Mouse (Mus musculus) heart, embryonic 11.5 days (tissue): ENCODE results near the gene Tubgcp6. TPM values are rescaled to one million over a fixed set of nuclear protein-coding genes. Genes with fewer than 3 reads are reported as not detected.

Source experiments
- ATAC-seq: fragments of 200-750 bp; cut with Nextera tagmentation; replicated peaks from 2 replicates; pipeline ENCODE4 v1.8.0; 2017; ENCODE audit warnings: moderate library complexity; ENCODE audit not compliant: insufficient number of reproducible peaks, low FRiP score, low TSS enrichment
- H3K27ac ChIP-seq: fragments of 300-500 bp; sonication (generic); 2 replicates; pipeline ENCODE4 v1.5.1; 2014; ENCODE audit warnings: mild to moderate bottlenecking, low read depth, low read length
- H3K27me3 ChIP-seq: fragments of 300-500 bp; sonication (generic); 2 replicates; pipeline ENCODE4 v1.6.1; 2014; ENCODE audit warnings: mild to moderate bottlenecking, low read length, mixed read lengths; ENCODE audit not compliant: control insufficient read depth, insufficient read depth
- H3K36me3 ChIP-seq: fragments of 300-500 bp; sonication (generic); 2 replicates; pipeline ENCODE4 v1.6.1; 2014; ENCODE audit warnings: mild to moderate bottlenecking, low read length, moderate library complexity, mixed read lengths; ENCODE audit not compliant: control insufficient read depth, insufficient read depth
- H3K4me1 ChIP-seq: fragments of 300-500 bp; sonication (generic); 2 replicates; pipeline ENCODE4 v1.6.1; 2014; ENCODE audit warnings: low read length; ENCODE audit not compliant: control insufficient read depth, insufficient read depth
- H3K4me2 ChIP-seq: fragments of 300-500 bp; sonication (generic); 2 replicates; pipeline ENCODE4 v1.6.1; 2014; ENCODE audit warnings: mild to moderate bottlenecking, moderate library complexity
- H3K4me3 ChIP-seq: fragments of 300-500 bp; sonication (generic); 2 replicates; pipeline ENCODE4 v1.5.1; 2014; ENCODE audit warnings: low read depth, low read length
- H3K9ac ChIP-seq: fragments of 300-500 bp; sonication (generic); 2 replicates; pipeline ENCODE4 v1.6.1; 2014; ENCODE audit warnings: mild to moderate bottlenecking, low read depth, low read length, moderate library complexity
- H3K9me3 ChIP-seq: fragments of 300-500 bp; sonication (generic); replicated peaks from 2 replicates; pipeline ENCODE4 v1.6.1; 2016; ENCODE audit warnings: low read length; ENCODE audit not compliant: control insufficient read depth
- WGBS: fragments of 180-500 bp; shearing (Covaris S2); extraction: QIAGEN DNeasy Blood & Tissue Kit; methylation state at CpG from one replicate; pipeline ENCODE4 v1.1.7; 2014; ENCODE audit not compliant: insufficient replicate concordance; 5-methylcytosine and 5-hydroxymethylcytosine counted together
- polyA plus RNA-seq: library from polyadenylated mRNA; unstranded; fragments of >200 nt; fragmentation: Nextera tagmentation; extraction: Ambion mirVana; gene quantifications from 2 replicates; pipeline ENCODE4 v1.2.1, GENCODE M21; 2014

Tubgcp6 gene
- 13.1 and 14.1 TPM in 2 replicates for polyA plus RNA-seq

- Histone ChIP-seq H3K4me1 (peaks cover 28% of the 10 kb centered on the region), H3K4me2 (peak within 1 kb of the TSS; percentile 71), H3K36me3 (0 out of 2 replicates have a peak, but pooled peaks cover 2% of the 10 kb centered on the region), H3K9me3 (no peaks in the 10 kb centered on the region), H3K9ac (peak within 1 kb of the TSS; percentile 90), H3K27ac (peak within 1 kb of the TSS; percentile 73), H3K4me3 (peak within 1 kb of the TSS; percentile 95), H3K27me3 (no peaks in the 10 kb centered on the region)
- peak; percentile 78 for ATAC-seq
- under 1% methylated on average over 47 of the region's 47 CpGs for WGBS
Measured at GRCm38 (mm10) chr15:89122649-89123366, at the start of gene Tubgcp6. Tubgcp6 (minus strand) TSS chr15:89123112.

- Histone ChIP-seq H3K9me3 (no peaks in the 10 kb centered on the region), H3K4me1 (peaks cover 83% of the 10 kb centered on the region), H3K4me2 (peak overlapping the region; percentile 95), H3K9ac (peak overlapping the region; percentile 75), H3K27me3 (no peaks in the 10 kb centered on the region), H3K36me3 (no peaks in the 10 kb centered on the region), H3K27ac (peak overlapping the region; percentile 30; the same call in 1 of the 2 replicates), H3K4me3 (peak overlapping the region; percentile 63)
- 45% methylated on average over 17 of the region's 17 CpGs for WGBS
- no peak for ATAC-seq
Measured at GRCm38 (mm10) chr15:89172276-89172935, 49.5 kb upstream of the Tubgcp6 start.

- Histone ChIP-seq H3K27ac (no peak overlapping the region), H3K27me3 (no peaks in the 10 kb centered on the region), H3K9ac (peak overlapping the region; percentile 35; the same call in 1 of the 2 replicates), H3K4me3 (no peak overlapping the region), H3K9me3 (no peaks in the 10 kb centered on the region), H3K4me2 (no peak overlapping the region), H3K4me1 (peaks cover 75% of the 10 kb centered on the region), H3K36me3 (peaks cover 3% of the 10 kb centered on the region; the same call in 1 of the 2 replicates)
- WGBS = 82% methylated on average over 5 of the region's 5 CpGs
- no peak for ATAC-seq
Measured at GRCm38 (mm10) chr15:89171526-89172051, 48.7 kb upstream of the Tubgcp6 start.

GRCm38 (mm10) chr15:89170102-89170501 lies 47.2 kb upstream of the Tubgcp6 start:
- Histone ChIP-seq H3K4me1 (peaks cover 61% of the 10 kb centered on the region), H3K4me3 (no peak overlapping the region), H3K9me3 (no peaks in the 10 kb centered on the region), H3K27ac (peak overlapping the region; percentile 91), H3K27me3 (no peaks in the 10 kb centered on the region), H3K9ac (peak overlapping the region; percentile 36; the same call in 1 of the 2 replicates), H3K36me3 (peaks cover 8% of the 10 kb centered on the region), H3K4me2 (peak overlapping the region; percentile 62)
- 36% methylated on average over 3 of the region's 3 CpGs for WGBS
- no peak for ATAC-seq

- WGBS = 5% methylated on average over 10 of the region's 10 CpGs
- Histone ChIP-seq H3K9ac (peak overlapping the region; percentile 52; the same call in 1 of the 2 replicates), H3K4me2 (peak overlapping the region; percentile 62), H3K4me3 (peak overlapping the region; percentile 22; the same call in 1 of the 2 replicates), H3K4me1 (peaks cover 56% of the 10 kb centered on the region), H3K36me3 (peaks cover 14% of the 10 kb centered on the region), H3K27me3 (no peaks in the 10 kb centered on the region), H3K9me3 (no peaks in the 10 kb centered on the region), H3K27ac (peak overlapping the region; percentile 91)
- ATAC-seq = peak; percentile 58; the same call in 1 of the 2 replicates
Measured at GRCm38 (mm10) chr15:89169431-89169830, 46.5 kb upstream of the Tubgcp6 start.

- Histone ChIP-seq H3K4me3 (peak overlapping the region; percentile 22; the same call in 1 of the 2 replicates), H3K9ac (peak overlapping the region; percentile 52), H3K36me3 (peaks cover 20% of the 10 kb centered on the region), H3K9me3 (no peaks in the 10 kb centered on the region), H3K4me1 (peaks cover 52% of the 10 kb centered on the region), H3K27me3 (no peaks in the 10 kb centered on the region), H3K27ac (peak overlapping the region; percentile 91), H3K4me2 (peak overlapping the region; percentile 62)
- ATAC-seq = no peak
- 35% methylated on average over 10 of the region's 10 CpGs for WGBS
Measured at GRCm38 (mm10) chr15:89168922-89169321, 46.0 kb upstream of the Tubgcp6 start.

- no peaks in the 10 kb centered on the region for H3K9me3 ChIP-seq
- no peak overlapping the region for H3K4me3 ChIP-seq
- no peak overlapping the region for H3K4me2 ChIP-seq
- no peak overlapping the region for H3K27ac ChIP-seq
- no peak overlapping the region for H3K9ac ChIP-seq
- WGBS = 88% methylated on average over 12 of the region's 12 CpGs
- peaks cover 43% of the 10 kb centered on the region for H3K36me3 ChIP-seq
- no peak for ATAC-seq
- H3K27me3 ChIP-seq = no peaks in the 10 kb centered on the region
- H3K4me1 ChIP-seq = peaks cover 22% of the 10 kb centered on the region
Measured at GRCm38 (mm10) chr15:89165478-89165877, 42.6 kb upstream of the Tubgcp6 start.

- Histone ChIP-seq H3K9me3 (no peaks in the 10 kb centered on the region), H3K4me1 (no peaks in the 10 kb centered on the region), H3K36me3 (peaks cover 68% of the 10 kb centered on the region), H3K4me3 (no peak overlapping the region), H3K4me2 (no peak overlapping the region), H3K27ac (no peak overlapping the region), H3K9ac (no peak overlapping the region), H3K27me3 (no peaks in the 10 kb centered on the region)
- WGBS = 86% methylated on average over 9 of the region's 9 CpGs
- ATAC-seq = no peak
Measured at GRCm38 (mm10) chr15:89161397-89161796, 38.5 kb upstream of the Tubgcp6 start.
